Mouse (Mus musculus): ENCODE measurements around the gene Gtpbp8.

The Gtpbp8 gene

DNA sequence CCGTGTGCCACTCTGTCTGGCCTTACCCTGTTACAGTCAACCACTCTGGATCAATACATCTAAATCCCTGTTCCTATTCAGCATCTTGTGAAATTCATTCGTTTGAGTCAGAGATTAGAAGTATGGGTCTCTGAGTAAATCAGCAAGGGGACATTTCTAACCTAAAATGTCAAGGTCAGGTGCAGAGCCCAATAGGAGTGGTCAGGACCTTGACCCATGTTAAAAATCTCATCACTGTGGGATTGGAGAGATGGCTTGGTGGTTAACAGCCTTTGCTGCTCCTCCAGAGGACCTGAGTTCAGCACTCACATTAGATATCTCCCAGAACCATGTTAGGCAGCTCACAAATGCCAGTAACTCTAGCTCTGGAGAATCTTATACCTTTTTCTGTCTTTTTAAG is 55.7 kb downstream of the Gtpbp8 start:
- no peak for DNase-seq (ENCODE audit: low read depth, low spot score)

DNA sequence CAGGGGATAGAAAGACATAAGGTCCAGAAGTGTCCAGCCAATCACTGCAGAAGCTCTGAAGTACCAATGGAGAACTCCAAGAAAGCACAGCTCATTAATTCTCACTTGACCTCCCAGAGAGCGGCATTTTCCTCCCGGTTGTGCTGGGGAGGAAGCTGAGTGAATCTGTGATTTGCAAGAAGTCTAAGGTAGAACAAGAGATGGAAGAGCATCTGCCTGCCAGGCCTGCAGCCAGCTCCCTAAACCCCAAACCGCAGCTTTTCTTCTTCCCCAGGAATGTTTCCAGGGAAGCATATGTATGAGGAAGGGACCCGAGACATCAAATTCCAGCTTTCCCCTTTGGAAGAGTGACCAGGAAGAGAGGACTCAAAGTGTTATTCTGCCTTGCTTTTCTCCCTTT is 57.7 kb downstream of the Gtpbp8 start:
- no peak for DNase-seq (ENCODE audit: low read depth, low spot score)

DNA sequence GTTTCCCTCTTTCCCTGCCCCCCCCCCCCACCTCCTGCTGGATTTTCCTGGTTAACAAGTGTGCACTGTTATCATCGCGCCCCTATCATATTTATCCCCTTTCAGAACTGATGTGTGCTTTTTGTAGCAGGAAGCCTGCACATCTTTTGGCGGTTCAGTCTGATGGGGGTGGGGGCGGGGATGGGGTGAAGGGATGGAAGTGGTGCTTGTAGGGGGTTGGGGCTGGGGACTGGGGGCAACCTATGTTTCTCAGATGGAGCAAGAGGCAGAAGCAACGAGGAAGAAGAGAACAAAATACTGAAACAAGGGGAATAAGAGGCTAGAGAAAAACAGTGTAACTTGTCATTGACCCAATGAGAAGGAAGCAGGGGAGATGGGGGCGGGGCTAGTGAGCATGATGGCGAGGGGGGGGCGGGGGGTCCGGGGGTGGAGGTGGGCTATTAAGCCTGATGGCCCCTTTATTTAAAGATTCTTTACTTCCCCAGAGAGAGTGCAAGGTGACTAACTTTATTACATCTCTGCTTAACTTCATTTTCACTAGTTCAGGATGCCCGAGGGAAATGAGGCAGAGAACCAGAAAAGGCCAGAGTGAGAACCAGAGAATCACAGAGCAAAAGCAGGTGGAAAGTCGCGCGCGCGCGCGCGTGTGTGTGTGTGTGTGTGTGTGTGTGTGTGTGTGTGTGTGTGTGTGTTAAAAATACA is 58.3 kb downstream of the Gtpbp8 start:
- no peak for DNase-seq (ENCODE audit: low read depth, low spot score)

DNA sequence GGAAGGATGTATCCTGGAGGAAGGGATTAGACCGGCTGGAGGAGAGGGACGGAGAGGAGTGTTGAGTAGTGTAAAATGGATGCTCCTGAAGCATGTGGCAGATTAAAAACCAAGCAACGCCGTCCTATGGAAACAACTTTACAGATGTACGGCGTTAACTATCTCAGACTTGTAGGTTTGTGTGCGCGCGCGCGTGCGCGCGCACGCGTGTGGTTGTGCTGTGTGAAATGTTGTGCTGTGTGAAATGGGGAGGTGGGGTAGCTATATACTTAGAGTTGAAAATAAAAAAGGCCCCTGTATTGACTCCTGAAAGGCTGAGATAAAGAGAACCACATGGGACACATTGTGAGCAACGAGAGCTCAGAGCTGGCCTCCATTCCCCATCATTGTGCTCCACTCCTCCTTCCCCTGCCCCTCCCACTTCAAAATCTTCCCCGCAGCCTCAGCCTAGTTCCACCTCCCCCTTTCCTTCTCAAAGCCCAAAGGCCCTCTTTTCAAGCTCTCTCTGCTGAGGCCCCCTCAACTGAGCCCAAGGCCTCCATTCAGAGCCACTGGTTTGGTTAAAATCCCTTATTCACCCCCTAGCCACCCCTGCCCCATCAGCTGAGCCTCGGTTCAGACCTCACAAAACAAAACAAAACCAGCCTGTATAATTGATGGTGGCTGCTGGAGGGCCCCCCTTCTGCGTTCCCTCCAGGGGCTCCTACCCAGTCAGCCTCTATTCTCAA is 59.0 kb downstream of the Gtpbp8 start:
- DNase-seq (ENCODE audit: low read depth, low spot score), result no peak
